Mouse (Mus musculus) c-Kit-positive CD71-positive TER-119-negative erythroid progenitor cells, embryonic 14.5 days (primary cell): Measurements from ENCODE around the gene Scamp1.
"Not testable (repeated sequence)": the region's sequence is repeated elsewhere in the genome, so short reads cannot be mapped to it uniquely, and the experiment has no call there.

Experiments
- DNase-seq: peaks from one replicate; pipeline ENCODE4 v3.0.0-alpha.2; 2013; ENCODE audit warnings: low read depth

The Scamp1 gene

GRCm38 (mm10) chr13:94285281-94285871, at the start of gene Scamp1:
Gene Scamp1 (minus strand): TSS chr13:94285857.
- peak; percentile 69 for DNase-seq

- no peak for DNase-seq
Observed at GRCm38 (mm10) chr13:94330392-94330979, 44.8 kb upstream of the Scamp1 start.

- DNase-seq = not testable (repeated sequence)
Observed at GRCm38 (mm10) chr13:94329005-94329404, 43.3 kb upstream of the Scamp1 start.

GRCm38 (mm10) chr13:94328063-94328462, 42.4 kb upstream of the Scamp1 start:
- no peak for DNase-seq

GRCm38 (mm10) chr13:94322475-94322874, 36.8 kb upstream of the Scamp1 start:
- no peak for DNase-seq

- DNase-seq = no peak
Observed at GRCm38 (mm10) chr13:94321094-94321792, 35.6 kb upstream of the Scamp1 start.

- no peak for DNase-seq
Observed at GRCm38 (mm10) chr13:94316975-94317511, 31.4 kb upstream of the Scamp1 start.

GRCm38 (mm10) chr13:94312812-94313211, 27.2 kb upstream of the Scamp1 start:
- not testable (repeated sequence) for DNase-seq

GRCm38 (mm10) chr13:94308279-94308678, 22.6 kb upstream of the Scamp1 start:
- DNase-seq = no peak

- DNase-seq = no peak
Observed at GRCm38 (mm10) chr13:94307531-94307930, 21.9 kb upstream of the Scamp1 start.

- no peak for DNase-seq
Observed at GRCm38 (mm10) chr13:94306968-94307289, 21.3 kb upstream of the Scamp1 start.

- peak; percentile 63 for DNase-seq
Observed at GRCm38 (mm10) chr13:94306277-94306967, 20.8 kb upstream of the Scamp1 start.

- no peak for DNase-seq
Observed at GRCm38 (mm10) chr13:94300946-94301538, 15.4 kb upstream of the Scamp1 start.

GRCm38 (mm10) chr13:94300232-94300631, 14.6 kb upstream of the Scamp1 start:
- no peak for DNase-seq

GRCm38 (mm10) chr13:94298401-94298800, 12.7 kb upstream of the Scamp1 start:
- DNase-seq = no peak

- no peak for DNase-seq
Observed at GRCm38 (mm10) chr13:94296371-94296770, 10.7 kb upstream of the Scamp1 start.

GRCm38 (mm10) chr13:94295922-94296321, 10.3 kb upstream of the Scamp1 start:
- no peak for DNase-seq

GRCm38 (mm10) chr13:94294886-94295285, 9.2 kb upstream of the Scamp1 start:
- DNase-seq = no peak

- DNase-seq = no peak
Observed at GRCm38 (mm10) chr13:94293911-94294310, 8.3 kb upstream of the Scamp1 start.

GRCm38 (mm10) chr13:94286195-94286594, 538 bp upstream of the Scamp1 start:
- no peak for DNase-seq

- DNase-seq = no peak
Observed at GRCm38 (mm10) chr13:94284543-94285269, 951 bp downstream of the Scamp1 start.

GRCm38 (mm10) chr13:94279420-94279819, 6.2 kb downstream of the Scamp1 start:
- no peak for DNase-seq
